Mouse (Mus musculus): ENCODE data around the gene Fbxo47. TPM values are rescaled to one million over a fixed set of nuclear protein-coding genes. Genes with fewer than 3 reads are reported as not detected.

Gene Fbxo47
- total RNA-seq, 2 experiments from 2014 or later = 0.63 to 1.6 TPM

DNA sequence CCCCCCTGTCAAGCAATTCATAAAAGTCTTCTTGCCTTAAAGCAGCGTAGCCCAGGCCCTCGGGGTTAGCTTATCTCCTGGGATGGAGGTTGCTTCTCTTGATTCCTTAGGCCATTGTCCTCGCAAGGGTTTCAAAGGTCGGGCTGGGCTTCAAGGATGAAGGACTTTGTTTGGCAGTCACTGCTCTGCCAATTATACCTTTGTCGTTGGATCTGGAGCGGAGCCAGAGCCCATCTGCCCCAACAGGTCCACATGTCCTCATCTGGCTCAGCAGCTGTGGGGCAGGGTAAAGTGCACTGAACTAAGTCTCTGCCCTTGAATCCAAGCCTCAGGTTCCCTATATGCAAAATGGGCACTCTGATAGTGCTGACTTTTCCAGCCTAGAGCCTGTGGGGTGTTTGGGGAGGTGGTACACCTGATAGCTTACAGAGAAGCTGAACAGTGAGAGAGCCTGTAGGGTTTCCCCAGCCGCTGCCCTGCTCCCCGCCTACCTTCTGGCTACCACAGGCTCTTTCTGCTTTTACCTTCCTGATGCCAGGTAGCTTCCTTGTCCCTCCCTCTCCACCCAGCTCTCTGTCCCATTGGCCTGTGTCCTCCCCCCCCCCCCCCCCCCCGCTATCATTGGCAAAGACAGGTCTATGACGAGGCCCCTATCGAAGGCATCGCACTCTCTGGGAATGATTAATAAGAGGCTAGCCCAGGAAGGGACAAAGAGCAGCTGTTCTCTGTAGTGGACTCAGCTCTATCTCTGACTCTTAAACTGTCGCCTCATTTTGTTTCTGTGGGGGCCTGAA lies 72.2 kb downstream of the Fbxo47 start:
- DNase-seq = peak in 1 of 2 experiments; percentile 49

DNA sequence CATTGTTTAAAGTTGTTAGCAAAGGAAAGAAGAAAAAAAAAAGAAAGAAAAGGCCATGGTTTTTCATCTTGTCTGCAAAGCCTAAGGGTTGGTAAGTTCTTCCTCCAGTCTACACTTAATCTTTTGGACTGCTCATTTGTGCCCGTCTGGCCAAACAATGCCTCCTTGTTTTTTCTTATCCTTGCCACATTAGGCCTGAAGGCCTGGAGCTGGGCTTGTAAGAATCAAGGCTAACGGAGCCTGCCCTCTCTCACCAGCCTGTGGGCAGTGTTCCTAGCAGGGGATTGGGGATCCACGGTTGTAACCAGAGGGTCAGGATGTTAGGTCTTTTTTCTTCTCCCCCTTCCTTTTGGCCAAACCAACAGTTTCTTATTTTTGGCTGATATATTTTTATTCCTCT lies 73.0 kb downstream of the Fbxo47 start:
- no peak for DNase-seq

DNA sequence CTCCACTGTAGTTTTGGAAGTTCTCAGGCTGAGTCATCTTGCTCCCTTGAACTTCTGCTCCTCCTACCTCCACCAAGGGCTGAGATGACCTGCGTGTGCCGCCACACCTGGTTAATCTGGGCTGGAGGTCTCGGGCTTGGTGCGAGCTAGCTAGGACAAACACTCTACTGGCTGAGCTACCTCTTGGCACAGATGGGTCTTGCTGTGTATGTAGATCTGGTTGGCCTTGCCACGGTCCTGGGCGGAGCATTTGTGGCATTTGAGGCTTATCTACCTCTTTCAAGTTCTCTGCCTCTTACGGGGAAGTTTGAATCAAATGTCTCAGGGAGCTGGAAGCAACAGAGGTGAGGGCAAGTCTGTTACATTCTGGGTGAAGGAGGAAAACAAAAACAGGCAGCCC lies 73.6 kb downstream of the Fbxo47 start:
- DNase-seq = peak; percentile 45 to 64

DNA sequence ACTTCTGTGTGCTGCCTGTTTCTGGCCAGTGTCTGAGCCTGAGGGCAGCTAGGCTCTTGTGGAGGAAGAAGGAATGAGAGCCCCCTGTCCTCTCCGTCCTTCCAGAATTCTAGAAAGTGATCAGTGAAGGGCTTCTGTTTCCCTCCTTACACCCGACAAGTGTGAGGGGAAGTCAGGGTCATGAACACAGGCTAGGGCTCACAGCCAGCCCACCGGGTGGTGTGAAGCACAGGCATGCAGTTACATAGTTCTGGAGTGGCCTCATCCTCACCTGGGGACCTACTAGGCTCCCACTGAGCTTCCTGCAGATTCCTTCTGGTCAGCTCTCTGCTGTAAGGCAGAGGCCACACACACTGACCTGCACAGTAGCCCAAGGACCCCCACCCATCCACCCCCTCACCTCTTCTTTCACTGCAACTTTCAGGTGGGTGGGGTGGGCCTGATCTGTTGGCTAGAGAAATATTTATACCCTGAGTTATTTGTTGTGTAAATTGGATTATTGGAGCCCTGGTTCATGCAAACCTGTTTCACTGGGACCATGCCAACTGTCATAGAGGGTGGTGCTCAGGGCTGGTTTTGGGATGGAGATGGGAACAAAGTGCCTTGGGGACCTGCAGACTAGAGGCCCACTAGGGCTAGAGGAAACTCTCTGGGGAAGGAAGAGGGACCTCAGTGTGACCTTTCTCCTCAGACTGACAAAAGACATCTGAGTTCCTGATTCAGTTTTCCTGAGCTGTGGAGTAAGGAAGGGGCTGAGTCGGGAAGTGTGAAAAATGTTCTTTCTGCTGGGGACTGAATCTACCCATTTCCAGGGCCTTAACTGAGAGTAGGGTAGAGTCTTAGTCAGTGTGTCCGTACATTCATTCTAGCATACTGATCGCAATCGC lies 74.5 kb downstream of the Fbxo47 start:
- DNase-seq = no peak

DNA sequence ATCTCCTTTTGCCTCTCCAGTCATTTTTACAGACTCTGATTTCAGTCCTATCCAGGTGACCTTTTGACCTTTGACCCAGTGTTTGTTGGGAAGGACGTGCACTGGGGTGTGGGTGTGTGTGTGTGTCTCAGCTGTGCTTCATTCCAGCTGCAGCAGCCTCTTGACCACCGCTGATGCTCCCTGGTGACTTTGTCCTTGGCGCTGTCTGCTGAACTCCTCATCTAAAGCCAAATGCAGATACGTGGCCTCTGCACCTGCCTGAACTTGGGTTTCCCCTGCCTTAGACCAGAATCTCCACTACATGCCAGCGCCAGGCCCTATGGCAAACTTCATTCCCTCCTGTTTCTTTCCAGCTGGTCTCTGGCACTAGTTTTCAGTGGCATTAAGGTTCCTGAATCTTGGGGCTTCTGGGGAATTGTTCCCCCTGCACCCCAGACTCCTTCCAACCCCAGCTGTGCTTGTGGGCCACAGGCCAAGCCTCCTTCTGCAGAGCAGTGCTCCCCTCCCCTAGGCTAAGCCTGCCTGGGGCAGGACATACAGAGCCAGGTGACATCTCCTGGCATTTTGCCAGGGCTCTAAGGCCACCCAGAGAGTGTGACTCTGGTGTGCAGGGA lies 75.2 kb downstream of the Fbxo47 start:
- DNase-seq = peak in 1 of 2 experiments; percentile 64

DNA sequence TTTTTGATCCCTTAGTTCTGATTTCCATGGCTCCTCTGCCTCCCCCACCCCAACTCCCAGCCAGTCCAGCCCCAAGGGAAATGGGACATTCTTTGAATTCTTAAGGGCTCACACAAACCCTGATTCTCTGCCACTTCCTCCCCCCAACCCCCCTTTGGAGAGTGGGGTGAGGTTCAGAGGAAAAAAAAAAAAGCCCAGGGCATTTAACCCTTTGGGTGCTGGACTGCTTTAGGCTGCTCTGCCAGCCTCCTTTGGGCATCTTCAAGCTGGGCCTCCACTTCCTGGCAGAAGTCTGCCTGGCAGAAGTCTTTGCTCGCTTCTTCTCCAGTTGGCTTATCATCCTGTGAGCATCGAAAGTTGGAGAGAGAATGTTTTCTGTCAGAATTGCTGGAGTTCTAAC lies 75.9 kb downstream of the Fbxo47 start:
- peak in 1 of 2 experiments; percentile 52 for DNase-seq

DNA sequence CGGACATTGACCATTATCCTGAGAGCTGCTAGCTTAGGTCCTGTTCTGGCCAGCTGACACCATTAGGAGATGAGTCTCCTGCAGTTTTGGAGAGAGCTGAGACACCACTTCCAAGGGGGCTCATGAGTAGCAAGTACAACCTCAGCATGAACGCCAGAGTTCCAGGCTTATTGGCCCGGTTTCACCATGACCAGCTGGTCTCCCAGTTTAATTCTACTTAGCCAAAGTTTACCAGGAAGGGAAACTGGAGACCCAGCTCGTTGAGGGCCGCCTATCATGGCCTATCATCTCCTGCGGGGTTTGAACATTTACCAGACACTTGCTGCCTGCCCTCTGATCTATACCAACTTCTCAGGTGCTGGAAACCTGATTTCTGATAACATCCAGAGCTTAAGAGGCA lies 76.3 kb downstream of the Fbxo47 start:
- no peak for DNase-seq

DNA sequence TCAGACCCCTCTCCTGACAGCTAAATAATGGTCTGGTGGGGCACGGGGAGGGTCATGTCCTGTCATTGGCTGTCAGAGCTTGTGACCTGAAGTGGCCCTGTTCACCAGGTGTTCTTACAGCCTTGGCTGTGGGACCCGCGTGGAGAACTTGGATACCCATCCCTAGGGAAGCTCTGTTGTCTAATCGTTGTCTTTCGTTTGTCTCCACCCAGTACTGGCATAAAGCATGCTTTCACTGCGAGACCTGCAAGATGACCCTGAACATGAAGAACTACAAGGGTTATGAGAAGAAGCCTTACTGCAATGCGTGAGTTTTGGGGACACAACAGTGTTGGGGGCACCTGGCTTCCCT lies 77.4 kb downstream of the Fbxo47 start:
- DNase-seq = no peak

DNA sequence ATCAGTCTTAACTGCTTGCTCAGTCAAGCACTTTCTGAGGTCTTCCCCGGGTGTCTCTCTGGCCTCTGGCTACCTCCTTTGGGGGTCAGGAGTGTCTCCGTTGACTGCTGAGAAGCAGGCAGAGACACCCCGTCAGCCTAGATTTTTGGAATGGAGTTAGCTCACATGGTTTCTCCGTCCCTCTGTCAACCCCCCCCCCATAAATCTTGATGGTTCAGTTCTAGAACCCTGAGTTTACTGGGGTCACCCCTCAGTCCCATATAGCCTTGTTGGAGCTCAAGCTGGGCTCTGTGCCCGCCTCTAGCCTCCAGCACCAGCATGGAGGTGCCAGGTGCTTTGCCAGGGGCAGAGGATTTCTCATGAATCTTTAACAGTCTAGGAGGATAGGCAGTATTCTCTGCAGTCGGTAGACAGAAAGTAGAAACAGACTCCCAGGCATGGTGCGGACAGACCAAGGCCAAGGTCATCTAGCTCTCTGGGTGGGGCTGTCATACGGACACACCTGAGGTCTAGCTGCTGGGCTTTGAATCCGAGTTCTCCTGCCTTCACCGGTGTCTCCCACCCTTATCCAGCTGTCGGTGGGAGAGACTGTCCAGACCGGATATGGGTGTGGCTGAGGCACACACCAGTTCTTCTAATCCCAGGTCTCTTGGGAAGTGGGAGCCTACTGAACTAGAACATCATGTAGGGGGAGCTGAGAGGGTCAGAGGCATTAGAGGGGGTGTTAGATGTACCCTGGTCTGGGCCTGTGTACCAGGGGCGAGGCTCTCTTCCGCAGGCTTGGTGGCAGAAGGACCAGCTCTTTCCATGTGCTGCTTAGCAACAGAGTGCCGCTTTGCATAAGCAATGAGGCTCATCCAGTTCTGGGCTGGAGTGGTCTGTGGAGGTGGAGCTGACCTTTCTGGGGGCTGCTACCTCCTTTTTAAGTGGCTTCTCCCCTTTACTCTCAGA lies 78.0 kb downstream of the Fbxo47 start:
- DNase-seq = no peak

DNA sequence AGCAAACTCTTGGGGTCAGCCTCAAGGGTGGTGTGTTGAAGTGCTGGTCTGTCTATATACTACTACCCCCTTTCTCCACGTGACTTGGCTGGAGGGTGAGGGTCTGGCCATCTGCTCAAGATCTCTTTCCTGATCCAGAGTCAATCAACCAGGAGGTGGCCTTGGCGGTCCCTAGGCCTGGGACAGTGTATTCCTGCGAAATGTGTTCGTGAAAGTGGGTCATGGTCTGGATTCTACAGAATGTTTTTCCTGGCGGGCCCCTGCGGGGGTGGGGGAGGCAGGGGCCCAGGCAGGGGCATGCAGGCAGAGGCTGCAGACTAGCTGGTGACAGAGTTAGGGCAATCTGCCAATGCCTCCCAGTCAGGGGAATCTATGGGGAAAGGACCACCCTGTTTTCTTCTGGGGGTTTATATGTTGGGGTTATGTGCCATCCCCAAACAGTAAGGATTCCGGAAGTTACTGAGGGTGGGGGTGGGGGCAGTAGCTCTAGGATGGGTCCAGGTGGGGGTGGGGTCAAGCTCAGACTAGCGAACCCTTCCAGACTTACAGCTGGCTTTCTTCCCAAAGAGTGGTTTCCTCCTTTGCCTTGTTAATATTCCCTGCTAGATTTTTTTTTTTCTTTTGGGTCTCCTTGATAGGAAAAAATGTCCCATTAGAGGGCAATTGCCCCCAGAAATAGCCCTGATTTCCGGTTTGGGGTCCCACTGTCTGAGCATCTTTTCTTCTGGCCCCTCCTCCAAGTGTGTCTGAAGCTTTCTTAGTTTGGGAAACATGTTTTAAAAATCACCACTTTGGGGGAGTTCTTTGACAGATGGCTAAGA lies 78.9 kb downstream of the Fbxo47 start:
- DNase-seq = peak; percentile 64 to 71

DNA sequence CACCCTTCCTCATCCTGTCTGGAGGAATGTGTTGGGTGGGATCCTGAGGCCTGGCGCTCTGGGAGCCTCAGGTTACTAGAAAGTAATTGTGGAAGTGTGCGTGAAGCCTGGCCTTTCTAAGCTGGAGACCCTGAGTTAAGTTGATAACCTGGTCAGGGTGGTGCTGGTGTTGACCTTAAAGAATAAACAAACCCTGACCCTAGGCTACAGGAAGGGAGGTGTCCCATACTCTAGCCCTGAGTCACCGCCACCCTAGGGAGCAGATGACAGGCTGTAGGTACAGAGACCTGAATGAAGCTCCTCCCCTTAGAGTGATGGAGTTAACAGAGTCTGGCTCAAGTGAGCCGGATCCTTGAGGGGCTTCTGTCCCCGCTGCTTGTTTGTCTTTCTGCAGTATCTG lies 80.1 kb downstream of the Fbxo47 start:
- no peak for DNase-seq

Other genes with a start within 250 kb of the Fbxo47 start
- gene Mllt6, start 220.7 kb downstream of the Fbxo47 start, total RNA-seq (2021) = 10 to 100 TPM; 38.6 to 41.5 TPM
- 100 to 1,000 TPM; 187 to 222 TPM for gene Cisd3, start 198.3 kb downstream of the Fbxo47 start, total RNA-seq (2021)
- 10 to 100 TPM; 25.7 to 28.5 TPM for gene Pcgf2, start 183.7 kb downstream of the Fbxo47 start, total RNA-seq (2021)
- 100 to 1,000 TPM; 227 to 235 TPM for gene Psmb3, start 180.8 kb downstream of the Fbxo47 start, total RNA-seq (2021)
- 10 to 100 TPM; 27.5 to 29.6 TPM for gene Pip4k2b, start 139.4 kb downstream of the Fbxo47 start, total RNA-seq (2021)
- 10 to 100 TPM; 20.2 to 26.3 TPM for gene Cwc25, start 117.6 kb downstream of the Fbxo47 start, total RNA-seq (2021)
- gene 1700001P01Rik, start 108.2 kb downstream of the Fbxo47 start, total RNA-seq (2021) = not detected
- gene Rpl23, start 101.7 kb downstream of the Fbxo47 start, total RNA-seq (2021) = 100 to 1,000 TPM; 851 to 921 TPM
- 100 to 1,000 TPM; 103 to 128 TPM for gene Lasp1, start 85.2 kb downstream of the Fbxo47 start, total RNA-seq (2021)
- gene B230217C12Rik, start 43.4 kb downstream of the Fbxo47 start, total RNA-seq (2021) = 1 to 10 TPM; 2.8 to 3.6 TPM
- gene Plxdc1, start 102.3 kb upstream of the Fbxo47 start, total RNA-seq (2021) = 10 to 100 TPM in 1 of 2 experiments, 1 to 10 TPM in 1; 7.1 to 17.2 TPM
- under 1 TPM; 0.76 to 0.92 TPM for gene Arl5c, start 112.0 kb upstream of the Fbxo47 start, total RNA-seq (2021)
- 1 to 10 TPM; 6.9 to 8.4 TPM for gene Cacnb1, start 138.9 kb upstream of the Fbxo47 start, total RNA-seq (2021)
- gene Rpl19, start 142.6 kb upstream of the Fbxo47 start, total RNA-seq (2021) = 1,000 to 10,000 TPM; 1,174 to 1,217 TPM
- 1 to 10 TPM; 1.7 to 6.9 TPM for gene Stac2, start 169.3 kb upstream of the Fbxo47 start, total RNA-seq (2021)